Mouse (Mus musculus) left cerebral cortex, adult 9 months (tissue): ENCODE results near the gene Dnah2.
"Not testable (repeated sequence)": the region's sequence is repeated elsewhere in the genome, so short reads cannot be mapped to it uniquely, and the experiment has no call there.

Experiments
- DNase-seq, 2 experiments: peaks; one replicate each; pipeline ENCODE4 v3.0.0; 2022; ENCODE audit warnings: low spot score in 2 of 2

Dnah2 gene

GRCm38 (mm10) chr11:69564391-69564790 lies 15.5 kb upstream of the Dnah2 start:
- no peak for DNase-seq

GRCm38 (mm10) chr11:69563373-69563772 lies 14.5 kb upstream of the Dnah2 start:
- DNase-seq = no peak

GRCm38 (mm10) chr11:69560896-69561854 lies 12.3 kb upstream of the Dnah2 start:
- DNase-seq = no peak

GRCm38 (mm10) chr11:69559851-69560765 lies 11.2 kb upstream of the Dnah2 start, which contains the start of gene Efnb3:
Gene Efnb3, minus strand, starts transcription at chr11:69560205.
- DNase-seq = no peak

- DNase-seq = no peak
Measured at GRCm38 (mm10) chr11:69559183-69559582, 10.3 kb upstream of the Dnah2 start.

GRCm38 (mm10) chr11:69558756-69559155 lies 9.8 kb upstream of the Dnah2 start:
- no peak for DNase-seq

GRCm38 (mm10) chr11:69557381-69557958 lies 8.6 kb upstream of the Dnah2 start:
- DNase-seq = no peak

- no peak for DNase-seq
Measured at GRCm38 (mm10) chr11:69554539-69555140, 5.7 kb upstream of the Dnah2 start.

GRCm38 (mm10) chr11:69553341-69553721 lies 4.4 kb upstream of the Dnah2 start:
- no peak for DNase-seq

- DNase-seq = peak in 1 of 2 experiments; percentile 60
Measured at GRCm38 (mm10) chr11:69552622-69553340, 3.9 kb upstream of the Dnah2 start.

GRCm38 (mm10) chr11:69551310-69551709 lies 2.4 kb upstream of the Dnah2 start:
- no peak for DNase-seq

GRCm38 (mm10) chr11:69547071-69547470 lies 1.8 kb downstream of the Dnah2 start:
- DNase-seq = no peak

- peak; percentile 59 to 68 for DNase-seq
Measured at GRCm38 (mm10) chr11:69546423-69547053, 2.4 kb downstream of the Dnah2 start.

GRCm38 (mm10) chr11:69545957-69546356 lies 3.0 kb downstream of the Dnah2 start:
- DNase-seq = no peak

- no peak for DNase-seq
Measured at GRCm38 (mm10) chr11:69543598-69543997, 5.3 kb downstream of the Dnah2 start.

GRCm38 (mm10) chr11:69541741-69542140 lies 7.2 kb downstream of the Dnah2 start:
- not testable (repeated sequence) for DNase-seq

- no peak for DNase-seq
Measured at GRCm38 (mm10) chr11:69540700-69541099, 8.2 kb downstream of the Dnah2 start.

- DNase-seq = no peak
Measured at GRCm38 (mm10) chr11:69534990-69535389, 13.9 kb downstream of the Dnah2 start.

- DNase-seq = no peak
Measured at GRCm38 (mm10) chr11:69532480-69533150, 16.3 kb downstream of the Dnah2 start.

- not testable (repeated sequence) for DNase-seq
Measured at GRCm38 (mm10) chr11:69530755-69531154, 18.2 kb downstream of the Dnah2 start.
